Mouse (Mus musculus): ENCODE measurements at regions not wholly inside any gene's neighbourhood (a gene's known extent, or its start where the extent isn't known, plus 50 kb on each side); places are given as distances from the start of the nearest gene placed in this dataset.

GRCm38 (mm10) chr2:66961808-66962519 is 177.2 kb upstream of the Scn7a start:
- peak; percentile 78 for DNase-seq (ENCODE audit: low spot score)

- no peak for DNase-seq (ENCODE audit: low spot score)
These were observed 156.5 kb upstream of the Scn7a start for GRCm38 (mm10) chr2:66941188-66941587.

- no peak for DNase-seq (ENCODE audit: low spot score)
These were observed 113.3 kb upstream of the Scn7a start for GRCm38 (mm10) chr2:66898032-66898431.

DNA sequence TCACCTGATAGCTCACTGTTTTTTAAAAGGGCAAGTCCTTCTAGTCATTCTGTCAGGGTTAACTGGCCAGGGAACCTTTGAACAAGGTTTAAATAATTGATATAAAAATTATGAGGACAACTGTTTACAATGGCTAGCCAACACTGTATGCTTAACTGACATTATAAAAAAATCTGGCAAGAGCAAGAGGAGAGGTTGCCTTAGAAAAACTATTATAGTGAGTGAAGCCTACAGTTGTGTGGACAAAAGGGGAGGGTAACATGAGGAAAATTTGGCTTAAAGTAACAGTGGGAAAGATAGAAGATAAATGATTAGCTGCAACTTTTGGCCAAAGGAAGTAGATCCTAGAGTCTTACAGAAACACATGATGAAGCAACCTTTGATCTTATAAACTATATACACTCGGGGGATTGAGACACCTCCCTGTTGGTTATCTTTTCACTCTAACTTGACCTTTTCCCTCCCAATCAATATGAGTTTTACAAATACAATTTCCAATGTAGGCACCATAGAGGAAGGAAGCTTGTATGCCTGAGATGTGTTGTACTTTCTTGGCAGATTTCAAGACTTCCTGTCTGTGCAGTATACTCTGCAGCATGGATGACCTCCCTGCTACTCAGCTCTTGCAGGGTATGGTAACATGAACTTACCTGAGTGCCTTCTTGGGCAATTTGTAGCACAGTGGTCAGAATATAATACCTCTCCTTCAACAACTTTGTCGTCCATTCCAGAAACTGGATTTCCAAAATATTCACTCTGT is 82.9 kb upstream of the Scn7a start:
- no peak for DNase-seq (ENCODE audit: low spot score)

All from embryo, embryonic 10 days (tissue).